In genomic region chr4:137286662-137286953, GRCm38 (mm10) we compare ENCODE assay signal across 24 mouse cellular contexts. TPM values are rescaled to one million over a fixed set of nuclear protein-coding genes. Genes with fewer than 3 reads are reported as not detected.
DNase-seq lines count a peak whose midpoint lies in the region; ATAC-seq and TF ChIP-seq lines count a peak whose summit lies in the region.
"Had no signal": no experiment of that assay in that cellular context is flagged by ENCODE, and none has a peak within 500 bp of the region (broad histone marks: within the 10 kb centered on the region; RNA-seq: fewer than 3 reads in every experiment).

No protein-coding gene starts in this region.

- TF ChIP-seq EP300 in stomach, postnatal 0 days (optimal IDR thresholded peaks at IDR 0.05) = no peak

- H3K4me3 ChIP-seq in liver, embryonic 16.5 days (ENCODE audit: low read depth, low read length) = no peak overlapping the region
- no peak overlapping the region for H3K4me3 ChIP-seq in liver, embryonic 12.5 days
- H3K4me3 ChIP-seq in embryonic facial prominence, embryonic 10.5 days = no peak overlapping the region
- no peak overlapping the region for H3K4me3 ChIP-seq in stomach, postnatal 0 days (ENCODE audit: low read depth, low read length)
- no peak overlapping the region for H3K4me3 ChIP-seq in intestine, embryonic 16.5 days (ENCODE audit: low read length)
- H3K4me3 ChIP-seq: embryonic facial prominence, embryonic 15.5 days; hindbrain, embryonic 10.5 days; limb, embryonic 13.5 days; midbrain, embryonic 12.5 days; neural tube, embryonic 12.5 days had no signal

- no peak overlapping the region for H3K9ac ChIP-seq in liver, embryonic 16.5 days (ENCODE audit: low read depth, low read length)
- H3K9ac ChIP-seq in liver, embryonic 12.5 days = no peak overlapping the region
- H3K9ac ChIP-seq in stomach, postnatal 0 days (ENCODE audit: low read length) = no peak overlapping the region
- no peak overlapping the region for H3K9ac ChIP-seq in intestine, embryonic 16.5 days (ENCODE audit: low read depth, low read length)
- H3K9ac ChIP-seq: embryonic facial prominence, embryonic 15.5 days; limb, embryonic 13.5 days; liver, embryonic 14.5 days; midbrain, embryonic 12.5 days; neural tube, embryonic 12.5 days had no signal

- H3K36me3 ChIP-seq in liver, embryonic 16.5 days (ENCODE audit: control insufficient read depth, insufficient read depth) = no peaks in the 10 kb centered on the region
- H3K36me3 ChIP-seq in liver, embryonic 12.5 days = no peaks in the 10 kb centered on the region
- H3K36me3 ChIP-seq in embryonic facial prominence, embryonic 10.5 days (replicated peaks) = 0 out of 2 replicates have a peak, but pooled peaks cover 3% of the 10 kb centered on the region
- peaks cover 3% of the 10 kb centered on the region; the same call in 1 of the 2 replicates for H3K36me3 ChIP-seq in stomach, postnatal 0 days (ENCODE audit: control insufficient read depth, insufficient read depth, low read length)
- no peaks in the 10 kb centered on the region for H3K36me3 ChIP-seq in intestine, embryonic 16.5 days (ENCODE audit: control insufficient read depth, insufficient read depth, low read length)
- H3K36me3 ChIP-seq: embryonic facial prominence, embryonic 15.5 days; hindbrain, embryonic 10.5 days; limb, embryonic 13.5 days; midbrain, embryonic 12.5 days had no signal

- H3K27ac ChIP-seq in liver, embryonic 16.5 days (ENCODE audit: low read length) = no peak overlapping the region
- H3K27ac ChIP-seq in liver, embryonic 12.5 days = no peak overlapping the region
- 0 out of 2 replicates have a peak overlapping the region, but pooled peaks have one; percentile 41 for H3K27ac ChIP-seq in embryonic facial prominence, embryonic 10.5 days (replicated peaks)
- peak overlapping the region; percentile 49 for H3K27ac ChIP-seq in stomach, postnatal 0 days (replicated peaks)
- no peak overlapping the region for H3K27ac ChIP-seq in intestine, embryonic 16.5 days (ENCODE audit: low read length)
- H3K27ac ChIP-seq: embryonic facial prominence, embryonic 15.5 days; hindbrain, embryonic 10.5 days; limb, embryonic 13.5 days; liver, embryonic 14.5 days; midbrain, embryonic 12.5 days; neural tube, embryonic 12.5 days had no signal

- H3K9me3 ChIP-seq in liver, embryonic 16.5 days (replicated peaks; ENCODE audit: control insufficient read depth, low read length) = no peaks in the 10 kb centered on the region
- no peaks in the 10 kb centered on the region for H3K9me3 ChIP-seq in liver, embryonic 12.5 days (replicated peaks)
- H3K9me3 ChIP-seq in embryonic facial prominence, embryonic 10.5 days = no peaks in the 10 kb centered on the region
- no peaks in the 10 kb centered on the region for H3K9me3 ChIP-seq in stomach, postnatal 0 days (ENCODE audit: control insufficient read depth, low read length)
- no peaks in the 10 kb centered on the region for H3K9me3 ChIP-seq in intestine, embryonic 16.5 days (ENCODE audit: control insufficient read depth, low read length)
- H3K9me3 ChIP-seq: embryonic facial prominence, embryonic 15.5 days; hindbrain, embryonic 10.5 days; limb, embryonic 13.5 days; midbrain, embryonic 12.5 days; neural tube, embryonic 12.5 days had no signal

- peaks cover 20% of the 10 kb centered on the region for H3K27me3 ChIP-seq in liver, embryonic 16.5 days (ENCODE audit: control insufficient read depth, insufficient read depth, low read depth, low read length)
- H3K27me3 ChIP-seq in liver, embryonic 12.5 days (replicated peaks) = peaks cover 83% of the 10 kb centered on the region
- H3K27me3 ChIP-seq in embryonic facial prominence, embryonic 10.5 days (replicated peaks; ENCODE audit: low read depth, poor library complexity, severe bottlenecking) = peaks cover 46% of the 10 kb centered on the region
- H3K27me3 ChIP-seq in stomach, postnatal 0 days (ENCODE audit: control insufficient read depth, insufficient read depth, low read length) = no peaks in the 10 kb centered on the region
- H3K27me3 ChIP-seq in intestine, embryonic 16.5 days (replicated peaks; ENCODE audit: control insufficient read depth, insufficient read depth, low read length) = 0 out of 2 replicates have a peak, but pooled peaks cover 11% of the 10 kb centered on the region

- no peak overlapping the region for H3K4me2 ChIP-seq in liver, embryonic 16.5 days (ENCODE audit: low read depth, low read length)
- H3K4me2 ChIP-seq in liver, embryonic 12.5 days = no peak overlapping the region
- no peak overlapping the region for H3K4me2 ChIP-seq in stomach, postnatal 0 days (replicated peaks; ENCODE audit: low read depth)
- no peak overlapping the region for H3K4me2 ChIP-seq in intestine, embryonic 16.5 days (ENCODE audit: low read depth, low read length)
- H3K4me2 ChIP-seq: embryonic facial prominence, embryonic 15.5 days; heart, embryonic 11.5 days; limb, embryonic 13.5 days; midbrain, embryonic 12.5 days; neural tube, embryonic 12.5 days had no signal

- no peaks in the 10 kb centered on the region for H3K4me1 ChIP-seq in liver, embryonic 16.5 days (ENCODE audit: control insufficient read depth, low read depth, low read length)
- H3K4me1 ChIP-seq in liver, embryonic 12.5 days = no peaks in the 10 kb centered on the region
- H3K4me1 ChIP-seq in embryonic facial prominence, embryonic 10.5 days = peaks cover 36% of the 10 kb centered on the region
- peaks cover 3% of the 10 kb centered on the region; the same call in 1 of the 2 replicates for H3K4me1 ChIP-seq in stomach, postnatal 0 days (replicated peaks; ENCODE audit: control insufficient read depth, insufficient read depth)
- peaks cover 14% of the 10 kb centered on the region for H3K4me1 ChIP-seq in intestine, embryonic 16.5 days (ENCODE audit: control insufficient read depth, insufficient read depth, low read length)

- DNase-seq in embryonic facial prominence, embryonic 10.5 days (ENCODE audit: low spot score) = no peak
- peak; percentile 36 for DNase-seq in gastrocnemius, postnatal 10 days
- no peak for DNase-seq in stomach, postnatal 0 days (ENCODE audit: low spot score)
- DNase-seq in layer of hippocampus, adult 9-10 months (ENCODE audit: low spot score) = no peak
- DNase-seq: cerebellum, adult 8-10 months; heart, postnatal 10 days; kidney, adult 11 months; kidney, postnatal 36 days; right cerebral cortex, postnatal 14 days; spleen, adult 18-20 months; thymus, postnatal 25 days had no signal

- TF ChIP-seq CTCF in stomach, postnatal 0 days (IDR thresholded peaks at IDR 0.05; ENCODE audit: low read depth) = no peak

- peak; percentile 21; the same call in 1 of the 2 replicates for ATAC-seq in liver, embryonic 16.5 days (ENCODE audit: low read depth)
- ATAC-seq in liver, embryonic 12.5 days = no peak
- no peak for ATAC-seq in stomach, postnatal 0 days (ENCODE audit: low FRiP score, low TSS enrichment)
- no peak for ATAC-seq in intestine, embryonic 16.5 days
- ATAC-seq: forebrain, embryonic 14.5 days; lung, postnatal 0 days had no signal

- WGBS in liver, embryonic 16.5 days (ENCODE audit: insufficient replicate concordance) = 54% methylated on average over 8 of the region's 8 CpGs
- WGBS in liver, embryonic 12.5 days (ENCODE audit: insufficient replicate concordance) = 47% methylated on average over 8 of the region's 8 CpGs
- WGBS in embryonic facial prominence, embryonic 10.5 days = 46% methylated on average over 8 of the region's 8 CpGs
- 31% methylated on average over 8 of the region's 8 CpGs for WGBS in stomach, postnatal 0 days
- WGBS in intestine, embryonic 16.5 days = 47% methylated on average over 8 of the region's 8 CpGs

RNA-seq across cellular contexts. Expression of gene Wnt4, which starts 9.3 kb away (rescaled TPM):
- 0.09 and 0.19 TPM in 2 replicates for polyA plus RNA-seq in liver, embryonic 16.5 days (2015; fragmentation: Nextera tagmentation; extraction: Ambion mirVana)
- polyA plus RNA-seq in liver, embryonic 12.5 days (2016; fragmentation: Nextera tagmentation; extraction: Ambion mirVana) = 0.58 and 1.0 TPM in 2 replicates
- 1.2 and 1.5 TPM in 2 replicates for polyA plus RNA-seq in embryonic facial prominence, embryonic 10.5 days (2016; fragmentation: Nextera tagmentation; extraction: Ambion mirVana)
- 10 to 100 TPM; 15.9 to 17.2 TPM for total RNA-seq in gastrocnemius, postnatal 10 days (2021)
- 45.3 and 59.7 TPM in 2 replicates for polyA plus RNA-seq in stomach, postnatal 0 days (2015; fragmentation: Nextera tagmentation; extraction: Ambion mirVana)
- polyA plus RNA-seq in intestine, embryonic 16.5 days (2015; fragmentation: Nextera tagmentation; extraction: Ambion mirVana) = 1.0 TPM in 2 replicates
- total RNA-seq: granulocyte monocyte progenitor cell, adult 5-6 weeks had no signal

Comparison
In these comparisons a context has a peak if more than half of its experiments do, and no peak if none do; other contexts are left out.
1. H3K27ac ChIP-seq: peak in embryonic facial prominence, embryonic 10.5 days (single experiment) and stomach, postnatal 0 days (single experiment); none in liver, embryonic 16.5 days (single experiment), liver, embryonic 12.5 days (single experiment) and intestine, embryonic 16.5 days (single experiment).
2. RNA of gene Wnt4, which starts 9.3 kb away (polyA plus RNA-seq): 45.3 to 59.7 TPM in stomach, postnatal 0 days; 1.2 to 1.5 TPM in embryonic facial prominence, embryonic 10.5 days, 1.0 TPM in intestine, embryonic 16.5 days, 0.58 to 1.0 TPM in liver, embryonic 12.5 days and 0.09 to 0.19 TPM in liver, embryonic 16.5 days; every median in the first group is over 10 times any median in the second.